Mouse (Mus musculus): ENCODE results near the gene Dicer1. TPM values are rescaled to one million over a fixed set of nuclear protein-coding genes. Genes with fewer than 3 reads are reported as not detected.

Gene Dicer1
- total and polyA plus RNA-seq, 3 experiments = 14.6 to 25.9 TPM; not detected in 1

DNA sequence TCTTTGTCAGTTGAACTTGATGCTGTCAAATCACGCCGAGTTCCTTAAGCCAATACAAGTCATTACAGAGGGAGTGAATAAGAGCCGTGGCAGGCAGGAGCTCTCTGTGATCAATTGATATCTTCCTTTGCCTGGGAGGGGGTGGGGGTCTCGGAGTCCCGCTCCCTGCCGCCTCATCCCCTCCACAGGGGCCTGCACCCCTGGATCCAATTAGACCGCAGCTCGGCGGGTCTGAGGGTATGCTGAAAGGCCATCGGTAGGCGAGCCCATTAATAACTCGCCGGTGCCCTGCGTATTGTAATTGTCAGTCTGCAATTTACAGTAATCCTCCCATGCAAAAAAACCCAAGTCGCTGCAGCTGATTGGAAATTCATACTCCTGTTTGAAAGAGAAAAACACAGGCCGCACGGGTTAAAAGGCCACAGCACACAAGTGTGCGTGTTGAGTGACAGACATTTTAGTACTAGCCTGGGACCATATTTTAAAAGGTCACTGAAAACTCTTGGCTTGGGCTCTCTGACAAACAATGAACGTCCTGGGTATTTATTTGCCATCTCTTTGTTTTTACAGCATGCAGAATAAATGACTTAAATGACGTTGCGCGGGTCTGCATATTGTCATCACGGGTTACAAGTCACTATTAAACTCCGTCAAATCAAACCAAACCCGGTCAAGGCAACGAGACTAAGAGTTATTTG is 72.5 kb downstream of the Dicer1 start:
- Histone ChIP-seq H3K36me3 (ENCODE audit: control insufficient read depth in 1 of 2, insufficient read depth in 2 of 2, low read length in 2 of 2) (no peaks in the 10 kb centered on the region), H3K4me1 (ENCODE audit: control insufficient read depth in 1 of 2, insufficient read depth in 2 of 2, low read length in 2 of 2) (no peaks in the 10 kb centered on the region), H3K4me3 (ENCODE audit: control insufficient read depth in 1 of 2, insufficient read depth in 1 of 2, low read depth in 2 of 2, low read length in 2 of 2) (no peak overlapping the region), H3K9ac (ENCODE audit: control insufficient read depth, low read depth, low read length, poor library complexity, severe bottlenecking) (no peak overlapping the region), H3K79me2 (ENCODE audit: control insufficient read depth, insufficient read depth, low read length, poor library complexity) (no peaks in the 10 kb centered on the region), H3K9me3 (replicated peaks; ENCODE audit: insufficient read depth, low read length) (no peaks in the 10 kb centered on the region), H3K27me3 (ENCODE audit: control insufficient read depth in 1 of 2, insufficient read depth in 2 of 2, low read length in 2 of 2) (no peaks in the 10 kb centered on the region), H3K27ac (ENCODE audit: control insufficient read depth, low read depth, low read length) (no peak overlapping the region)
- TF ChIP-seq NRF1 (IDR thresholded peaks at IDR 0.05; ENCODE audit: insufficient read depth, low read depth, low read length, poor library complexity, severe bottlenecking) = no peak
- no peak for TF ChIP-seq SIN3A (IDR thresholded peaks at IDR 0.05; ENCODE audit: low read length)
- no peak for TF ChIP-seq RCOR1 (IDR thresholded peaks at IDR 0.05; ENCODE audit: low read depth, low read length)
- TF ChIP-seq ZNF384 (IDR thresholded peaks at IDR 0.05; ENCODE audit: low read depth, low read length) = no peak
- no peak for TF ChIP-seq TCF12 (IDR thresholded peaks at IDR 0.05; ENCODE audit: low read depth, low read length)
- TF ChIP-seq POLR2AphosphoS5 (IDR thresholded peaks at IDR 0.05; ENCODE audit: borderline replicate concordance, low read depth, low read length) = no peak
- no peak for TF ChIP-seq MXI1 (IDR thresholded peaks at IDR 0.05; ENCODE audit: low read depth, low read length)
- no peak for TF ChIP-seq ZKSCAN1 (IDR thresholded peaks at IDR 0.05; ENCODE audit: low read depth, low read length)
- TF ChIP-seq RAD21 (IDR thresholded peaks at IDR 0.05; ENCODE audit: low read depth, low read length) = no peak
- no peak for TF ChIP-seq POLR2AphosphoS2 (IDR thresholded peaks at IDR 0.05; ENCODE audit: low read length)
- TF ChIP-seq MAX (IDR thresholded peaks at IDR 0.05; ENCODE audit: low read length) = no peak
- no peak for TF ChIP-seq HCFC1 (IDR thresholded peaks at IDR 0.05; ENCODE audit: low read depth, low read length)
- no peak for TF ChIP-seq TAL1 (IDR thresholded peaks at IDR 0.05; ENCODE audit: low read length)
- no peak for DNase-seq (ENCODE audit: low read depth, low spot score)

DNA sequence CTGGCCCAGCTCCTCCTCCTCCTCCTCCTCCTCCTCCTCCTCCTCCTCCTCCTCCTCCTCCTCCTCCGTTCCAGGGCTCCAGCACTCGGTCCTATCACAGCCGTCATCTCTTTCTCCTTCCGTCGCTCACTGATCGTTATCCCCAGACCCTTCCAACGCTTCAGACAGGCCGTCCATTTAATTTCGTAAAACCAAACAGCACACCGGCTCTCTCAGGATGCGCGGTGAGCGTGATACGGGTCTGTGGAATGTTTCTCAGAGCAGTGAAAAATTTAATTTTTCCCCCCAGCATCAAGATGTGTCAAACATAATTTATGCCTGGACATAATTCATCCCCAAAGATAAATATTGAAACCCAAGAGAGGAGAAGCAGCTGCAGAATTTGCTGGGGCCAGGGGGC is 73.3 kb downstream of the Dicer1 start:
- H3K27ac ChIP-seq (ENCODE audit: control insufficient read depth, low read depth, low read length) = no peak overlapping the region
- DNase-seq (ENCODE audit: low read depth, low spot score) = no peak
- no peaks in the 10 kb centered on the region for H3K79me2 ChIP-seq (ENCODE audit: control insufficient read depth, insufficient read depth, low read length, poor library complexity)
- H3K9ac ChIP-seq (ENCODE audit: control insufficient read depth, low read depth, low read length, poor library complexity, severe bottlenecking) = no peak overlapping the region
- no peaks in the 10 kb centered on the region for H3K36me3 ChIP-seq (ENCODE audit: control insufficient read depth in 1 of 2, insufficient read depth in 2 of 2, low read length in 2 of 2)
- TF ChIP-seq SMC3 (IDR thresholded peaks at IDR 0.05; ENCODE audit: low read depth, low read length) (no peak), POLR2A (IDR thresholded peaks at IDR 0.05; ENCODE audit: control insufficient read depth in 1 of 2, insufficient read depth in 1 of 2, low read depth in 1 of 2, low read length in 2 of 2, poor library complexity in 1 of 2) (no peak), BHLHE40 (IDR thresholded peaks at IDR 0.05; ENCODE audit: borderline replicate concordance, low read depth, low read length) (no peak), UBTF (IDR thresholded peaks at IDR 0.05; ENCODE audit: borderline replicate concordance, insufficient read depth, low read depth, low read length) (no peak), NELFE (IDR thresholded peaks at IDR 0.05; ENCODE audit: low read depth, low read length) (no peak), CHD1 (IDR thresholded peaks at IDR 0.05; ENCODE audit: low read depth, low read length) (no peak), RCOR1 (IDR thresholded peaks at IDR 0.05; ENCODE audit: low read depth, low read length) (no peak), USF2 (IDR thresholded peaks at IDR 0.05; ENCODE audit: borderline replicate concordance in 1 of 2, insufficient read depth in 1 of 2, low read depth in 1 of 2, low read length in 2 of 2) (no peak), NRF1 (IDR thresholded peaks at IDR 0.05; ENCODE audit: insufficient read depth, low read depth, low read length, poor library complexity, severe bottlenecking) (no peak), HCFC1 (IDR thresholded peaks at IDR 0.05; ENCODE audit: low read depth, low read length) (no peak), TAL1 (IDR thresholded peaks at IDR 0.05; ENCODE audit: low read length) (no peak), E2F4 (IDR thresholded peaks at IDR 0.05; ENCODE audit: borderline replicate concordance, low read depth, low read length) (no peak), ELF1 (IDR thresholded peaks at IDR 0.05; ENCODE audit: low read depth, low read length) (no peak), ZMIZ1 (IDR thresholded peaks at IDR 0.05; ENCODE audit: low read depth, low read length) (no peak), CTCF (IDR thresholded peaks at IDR 0.05 in 2 of 3, conservative IDR thresholded peaks at IDR 0.05 in 1 of 3; ENCODE audit: control insufficient read depth in 1 of 3, insufficient read depth in 1 of 3, low read depth in 2 of 3, low read length in 3 of 3, poor library complexity in 1 of 3, severe bottlenecking in 1 of 3) (no peak), GABPA (IDR thresholded peaks at IDR 0.05; ENCODE audit: low read depth, low read length) (no peak), MYC (IDR thresholded peaks at IDR 0.05; ENCODE audit: low read depth, low read length) (no peak)
- H3K4me3 ChIP-seq (ENCODE audit: control insufficient read depth in 1 of 2, insufficient read depth in 1 of 2, low read depth in 2 of 2, low read length in 2 of 2) = no peak overlapping the region
- no peaks in the 10 kb centered on the region for H3K9me3 ChIP-seq (replicated peaks; ENCODE audit: insufficient read depth, low read length)
- no peaks in the 10 kb centered on the region for H3K4me1 ChIP-seq (ENCODE audit: control insufficient read depth in 1 of 2, insufficient read depth in 2 of 2, low read length in 2 of 2)
- no peaks in the 10 kb centered on the region for H3K27me3 ChIP-seq (ENCODE audit: control insufficient read depth in 1 of 2, insufficient read depth in 2 of 2, low read length in 2 of 2)

All from MEL (cell line).